ENCODE assay signal across 15 mouse cellular contexts in the genomic region with DNA sequence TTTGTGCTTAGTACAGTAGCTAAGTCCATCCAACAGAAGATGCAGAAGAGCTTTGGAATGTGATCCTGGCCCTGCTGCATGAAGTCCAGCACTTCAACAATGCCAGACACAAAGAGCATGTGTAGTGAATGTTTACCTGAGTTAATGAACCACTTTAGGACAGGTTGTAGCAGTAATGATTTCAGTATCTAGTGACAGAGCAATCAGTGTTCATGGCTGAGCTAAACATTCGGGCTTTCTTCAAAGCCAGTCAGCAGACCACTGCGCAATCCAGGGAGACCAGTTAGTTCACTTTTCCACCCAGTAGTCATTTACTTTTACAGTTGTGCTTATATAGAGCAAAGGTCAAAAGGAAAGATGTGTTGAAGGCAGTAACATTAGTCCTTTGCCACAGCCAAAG. TPM values are rescaled to one million over a fixed set of nuclear protein-coding genes. Genes with fewer than 3 reads are reported as not detected.
DNase-seq lines count a peak whose midpoint lies in the region; ATAC-seq and TF ChIP-seq lines count a peak whose summit lies in the region.
"Had no signal": no experiment of that assay in that cellular context is flagged by ENCODE, and none has a peak within 500 bp of the region (broad histone marks: within the 10 kb centered on the region; RNA-seq: fewer than 3 reads in every experiment).

No protein-coding gene starts in this region.

- 57% methylated on average over 2 of the region's 2 CpGs for WGBS in liver, embryonic 15.5 days (ENCODE audit: insufficient replicate concordance)

- no peaks in the 10 kb centered on the region for H3K36me3 ChIP-seq in liver, embryonic 15.5 days (replicated peaks)
- H3K36me3 ChIP-seq: embryonic facial prominence, embryonic 15.5 days had no signal

- TF ChIP-seq CTCF in gastrocnemius, adult 2 months (IDR thresholded peaks at IDR 0.05) = no peak

- no peak for DNase-seq in gastrocnemius, adult 2 months
- DNase-seq in gastrocnemius, postnatal 14 days = no peak
- DNase-seq in urinary bladder, postnatal 14 days (ENCODE audit: low spot score) = peak; percentile 47
- DNase-seq in urinary bladder, postnatal 10 days (ENCODE audit: low spot score) = no peak
- no peak for DNase-seq in adrenal gland, postnatal 14 days
- no peak for DNase-seq in gastrocnemius, postnatal 36 days
- DNase-seq: adrenal gland, adult 8-10 months; cerebellum, postnatal 36 days; heart, adult 18-20 months; right cerebral cortex, postnatal 25 days had no signal

- H3K4me3 ChIP-seq in gastrocnemius, adult 2 months = no peak overlapping the region; the same call in 1 of the 2 replicates
- no peak overlapping the region for H3K4me3 ChIP-seq in liver, embryonic 15.5 days (replicated peaks)
- H3K4me3 ChIP-seq: embryonic facial prominence, embryonic 15.5 days; limb, embryonic 12.5 days had no signal

- H3K4me1 ChIP-seq in liver, embryonic 15.5 days (replicated peaks) = 0 out of 2 replicates have a peak, but pooled peaks cover 3% of the 10 kb centered on the region
- H3K4me1 ChIP-seq: embryonic facial prominence, embryonic 15.5 days had no signal

- intact Hi-C loops in gastrocnemius, adult 2 months (cut with DNase I) = loop anchor here (5.0 kb wide), 1 partner anchor 81 kb away; no protein-coding TSS in a partner anchor
- intact Hi-C loops in gastrocnemius, postnatal 14 days (cut with DNase I; ENCODE audit: low total_unique reads) = no loop called here
- intact Hi-C loops in gastrocnemius, postnatal 36 days (cut with DNase I) = no loop called here

- H3K9ac ChIP-seq in liver, embryonic 15.5 days = no peak overlapping the region
- H3K9ac ChIP-seq: embryonic facial prominence, embryonic 15.5 days; limb, embryonic 12.5 days had no signal

- H3K4me2 ChIP-seq in liver, embryonic 15.5 days = no peak overlapping the region
- H3K4me2 ChIP-seq: embryonic facial prominence, embryonic 15.5 days; limb, embryonic 12.5 days had no signal

- peak overlapping the region; percentile 80 for H3K27ac ChIP-seq in gastrocnemius, adult 2 months
- no peak overlapping the region for H3K27ac ChIP-seq in liver, embryonic 15.5 days (replicated peaks)
- H3K27ac ChIP-seq: embryonic facial prominence, embryonic 15.5 days had no signal

- H3K27me3 ChIP-seq in liver, embryonic 15.5 days = no peaks in the 10 kb centered on the region
- H3K27me3 ChIP-seq: embryonic facial prominence, embryonic 15.5 days; limb, embryonic 12.5 days had no signal

- peak; percentile 64 for ATAC-seq in liver, embryonic 15.5 days (ENCODE audit: insufficient read depth)
- no peak for ATAC-seq in frontal cortex, adult (ENCODE audit: low TSS enrichment)
- ATAC-seq: forebrain, embryonic 16.5 days had no signal

- no peaks in the 10 kb centered on the region for H3K9me3 ChIP-seq in liver, embryonic 15.5 days (replicated peaks)
- H3K9me3 ChIP-seq: limb, embryonic 12.5 days had no signal

RNA-seq across cellular contexts. Expression of a gene that starts 20.0 kb away (rescaled TPM):
- 10 to 100 TPM; 23.3 to 33.0 TPM for total RNA-seq in gastrocnemius, adult 2 months (2021)
- total RNA-seq in gastrocnemius, postnatal 14 days (2021) = 10 to 100 TPM; 27.4 to 33.3 TPM
- polyA plus RNA-seq in liver, embryonic 15.5 days (2015; fragmentation: Nextera tagmentation; extraction: Ambion mirVana) = 3.3 and 3.7 TPM in 2 replicates
- 32.3 and 34.5 TPM in 2 replicates for total RNA-seq in adrenal gland, postnatal 14 days (2021)
- 10 to 100 TPM; 19.9 to 26.6 TPM for total RNA-seq in gastrocnemius, postnatal 36 days (2021)
